Mouse (Mus musculus) cerebellum, adult 11-12 months (tissue): ENCODE measurements at regions not wholly inside any gene's neighbourhood (a gene's known extent, or its start where the extent isn't known, plus 50 kb on each side); places are given as distances from the start of the nearest gene placed in this dataset.

Experiments used
- DNase-seq: peaks from one replicate; pipeline ENCODE4 v3.0.0; 2022

- DNase-seq: peak; percentile 81
Observed at GRCm38 (mm10) chr10:81996742-81997536, 51.0 kb upstream of the Zfp873 start.
